Mouse (Mus musculus): ENCODE measurements around the gene Gsta1.
"Not testable (repeated sequence)": the region's sequence is repeated elsewhere in the genome, so short reads cannot be mapped to it uniquely, and the experiment has no call there.

- not testable (repeated sequence) for TF ChIP-seq EP300, CTCF (IDR thresholded peaks at IDR 0.05)
Observed at GRCm38 (mm10) chr9:78233121-78233695, 2.8 kb downstream of the Gsta1 start.

Data from lung, postnatal 0 days (tissue).